Mouse (Mus musculus) cerebellum, postnatal 14 days (tissue): ENCODE results near the gene Prl3d1.
A peak's percentile ranks its signal among the peaks of the same experiment; 100 is the strongest.
"Not testable (repeated sequence)": the region's sequence is repeated elsewhere in the genome, so short reads cannot be mapped to it uniquely, and the experiment has no call there.

Source experiments
- DNase-seq, 2 experiments: peaks; one replicate each; pipeline ENCODE4 v3.0.0; 2021; ENCODE audit warnings: mixed read lengths in 2 of 2

The Prl3d1 gene

GRCm38 (mm10) chr13:27093890-27094289 is at the start of gene Prl3d1:
TSS of gene Prl3d1 (plus strand) at chr13:27094190.
- DNase-seq, result not testable (repeated sequence)

- DNase-seq, result no peak
Measured at GRCm38 (mm10) chr13:27057270-27057669, 36.7 kb upstream of the Prl3d1 start, which contains the start of gene Prl. TSS of gene Prl (plus strand) at chr13:27057570.

- peak; percentile 60 to 67 for DNase-seq
Measured at GRCm38 (mm10) chr13:27059177-27059576, 34.8 kb upstream of the Prl3d1 start.

GRCm38 (mm10) chr13:27121398-27121797 is 27.4 kb downstream of the Prl3d1 start, which contains the start of gene Prl3d2:
TSS of gene Prl3d2 (plus strand) at chr13:27121698.
- not testable (repeated sequence) for DNase-seq

GRCm38 (mm10) chr13:27148264-27148663 is 54.3 kb downstream of the Prl3d1 start:
- no peak for DNase-seq
